Mouse (Mus musculus) heart, adult 2 months (tissue): ENCODE data around the gene Trmt61a.

ENCODE experiments used
- CTCF ChIP-seq: fragments of 200-600 bp; IDR thresholded peaks from 2 replicates; pipeline ENCODE4 v1.8.1; 2022; ENCODE audit warnings: antibody characterized with exemption, mild to moderate bottlenecking, moderate library complexity
- EP300 ChIP-seq: fragments of 200-500 bp; IDR thresholded peaks from 2 replicates; pipeline ENCODE4 v1.6.1; 2011; ENCODE audit warnings: low read depth, low read length, control low read depth; ENCODE audit not compliant: insufficient read depth

DNA sequence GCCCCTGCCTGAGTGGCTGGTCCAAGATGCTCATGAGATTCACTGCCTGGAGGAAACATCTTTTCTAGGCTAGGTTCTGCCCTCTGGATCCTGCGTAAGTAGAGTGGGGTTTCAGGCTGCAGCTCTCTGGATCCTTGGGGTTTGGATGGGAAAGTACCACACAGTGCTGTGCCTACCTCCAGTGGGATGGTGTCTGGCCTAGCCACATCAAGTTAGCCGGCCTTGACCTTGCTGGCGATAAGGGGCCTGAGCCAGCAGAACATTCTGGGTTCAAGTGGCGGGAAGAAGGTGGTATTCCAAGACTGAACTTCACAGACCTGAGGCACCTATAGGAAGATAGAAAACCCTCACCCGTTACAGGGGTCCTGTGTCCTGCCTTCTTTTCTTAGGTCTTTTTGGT, 10.5 kb upstream of the Trmt61a start:
- no peak for TF ChIP-seq EP300
- no peak for TF ChIP-seq CTCF
